Mouse (Mus musculus) erythroblast, embryonic 14.5 days (primary cell): ENCODE results near the gene Tgif1. TPM values are rescaled to one million over a fixed set of nuclear protein-coding genes. Genes with fewer than 3 reads are reported as not detected.

Experiments used
- H3K27me3 ChIP-seq: 2 replicates; pipeline ENCODE4 v1.6.1; 2012; ENCODE audit warnings: inconsistent platforms; ENCODE audit not compliant: control insufficient read depth
- H3K36me3 ChIP-seq: 2 replicates; pipeline ENCODE4 v1.6.1; 2012; ENCODE audit warnings: mild to moderate bottlenecking, inconsistent platforms; ENCODE audit not compliant: control insufficient read depth
- H3K4me1 ChIP-seq: 2 replicates; pipeline ENCODE4 v1.6.1; 2012; ENCODE audit warnings: inconsistent platforms; ENCODE audit not compliant: control insufficient read depth
- H3K4me3 ChIP-seq: replicated peaks from 2 replicates; pipeline ENCODE3; 2012; ENCODE audit warnings: moderate library complexity, mild to moderate bottlenecking, inconsistent platforms
- H3K9me3 ChIP-seq: 2 replicates; pipeline ENCODE4 v1.6.1; 2012; ENCODE audit warnings: low read length, inconsistent platforms, mixed read lengths; ENCODE audit not compliant: control insufficient read depth
- GATA1 ChIP-seq: IDR thresholded peaks from 2 replicates; pipeline ENCODE4 v1.6.1; 2012; ENCODE audit warnings: low read length, inconsistent platforms, mixed read lengths
- TAL1 ChIP-seq: IDR thresholded peaks from 3 replicates; pipeline ENCODE4 v1.6.1; 2012; ENCODE audit warnings: low read length, inconsistent platforms, mixed read lengths
- polyA plus RNA-seq: library from polyadenylated mRNA; stranded (reverse); fragments of >175 nt; gene quantifications from 2 replicates; pipeline ENCODE4 v1.2.3, GENCODE M21; 2012

Tgif1 gene
- polyA plus RNA-seq, 1 experiment = 0.03 TPM

DNA sequence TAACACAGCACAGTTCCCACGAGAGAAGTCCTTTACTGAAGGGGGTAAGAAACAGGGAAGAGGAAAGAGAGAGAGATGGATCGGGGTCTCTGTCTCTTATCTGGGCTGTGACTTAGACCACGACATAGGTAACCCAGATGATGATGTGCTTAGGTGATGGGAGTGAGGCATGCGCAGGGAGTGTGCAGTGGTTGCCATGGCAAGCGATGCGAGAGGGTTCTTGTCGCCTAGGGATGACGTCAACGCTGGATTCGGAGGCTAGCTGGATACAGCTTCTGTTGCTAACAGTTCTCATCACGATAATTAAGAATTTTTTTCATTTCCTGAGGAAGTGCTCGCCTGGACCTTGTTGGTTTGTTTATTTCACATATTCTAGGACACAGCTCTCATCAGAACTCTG is 27.1 kb downstream of the Tgif1 start:
- Histone ChIP-seq H3K36me3 (no peaks in the 10 kb centered on the region), H3K9me3 (no peaks in the 10 kb centered on the region), H3K4me1 (no peaks in the 10 kb centered on the region), H3K27me3 (peaks cover 5% of the 10 kb centered on the region), H3K4me3 (no peak overlapping the region)
- TF ChIP-seq TAL1 (no peak), GATA1 (no peak)

DNA sequence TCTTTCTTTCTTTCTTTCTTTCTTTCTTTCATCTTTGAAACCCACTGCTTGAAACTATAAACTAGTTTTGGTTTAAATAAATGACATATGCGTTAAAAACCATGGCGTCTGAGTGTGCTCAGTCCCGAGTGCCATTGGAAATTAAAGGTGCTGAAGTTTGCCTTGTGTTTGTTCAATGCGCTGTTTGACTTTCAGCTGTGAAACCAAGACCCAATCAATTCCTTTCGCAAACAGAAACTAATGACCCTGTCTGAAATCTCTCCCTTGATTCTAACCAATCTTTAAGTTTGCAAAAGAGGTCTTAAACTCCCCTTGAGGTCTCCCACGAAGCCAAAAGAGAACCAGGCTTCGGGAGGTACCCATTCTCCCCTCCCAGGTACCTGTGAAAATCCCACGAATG is 30.3 kb downstream of the Tgif1 start:
- peaks cover 22% of the 10 kb centered on the region for H3K27me3 ChIP-seq
- H3K4me3 ChIP-seq = no peak overlapping the region
- no peaks in the 10 kb centered on the region for H3K9me3 ChIP-seq
- H3K36me3 ChIP-seq = no peaks in the 10 kb centered on the region
- TF ChIP-seq TAL1 = no peak
- TF ChIP-seq GATA1 = no peak
- H3K4me1 ChIP-seq = no peaks in the 10 kb centered on the region

- Histone ChIP-seq H3K4me1 (no peaks in the 10 kb centered on the region), H3K9me3 (no peaks in the 10 kb centered on the region), H3K4me3 (no peak overlapping the region), H3K36me3 (no peaks in the 10 kb centered on the region), H3K27me3 (peaks cover 37% of the 10 kb centered on the region)
- no peak for TF ChIP-seq TAL1
These were observed 35.4 kb downstream of the Tgif1 start for GRCm38 (mm10) chr17:70817862-70818451.

GRCm38 (mm10) chr17:70815001-70815400 is 38.3 kb downstream of the Tgif1 start:
- Histone ChIP-seq H3K4me1 (no peaks in the 10 kb centered on the region), H3K36me3 (no peaks in the 10 kb centered on the region), H3K27me3 (peaks cover 29% of the 10 kb centered on the region), H3K4me3 (no peak overlapping the region), H3K9me3 (no peaks in the 10 kb centered on the region)
- TF ChIP-seq GATA1 (no peak), TAL1 (no peak)

- Histone ChIP-seq H3K27me3 (no peaks in the 10 kb centered on the region), H3K9me3 (0 out of 2 replicates have a peak, but pooled peaks cover under 1% of the 10 kb centered on the region), H3K4me1 (no peaks in the 10 kb centered on the region), H3K4me3 (no peak overlapping the region), H3K36me3 (no peaks in the 10 kb centered on the region)
- TF ChIP-seq TAL1 (no peak), GATA1 (no peak)
These were observed 42.6 kb downstream of the Tgif1 start for GRCm38 (mm10) chr17:70810795-70811194.

- Histone ChIP-seq H3K4me1 (no peaks in the 10 kb centered on the region), H3K4me3 (no peak overlapping the region), H3K27me3 (no peaks in the 10 kb centered on the region), H3K9me3 (0 out of 2 replicates have a peak, but pooled peaks cover 2% of the 10 kb centered on the region), H3K36me3 (no peaks in the 10 kb centered on the region)
- TF ChIP-seq GATA1 = no peak
- TF ChIP-seq TAL1 = no peak
These were observed 43.6 kb downstream of the Tgif1 start for GRCm38 (mm10) chr17:70809776-70810175.

- no peaks in the 10 kb centered on the region for H3K4me1 ChIP-seq
- H3K36me3 ChIP-seq = no peaks in the 10 kb centered on the region
- TF ChIP-seq TAL1 = no peak
- TF ChIP-seq GATA1 = no peak
- no peak overlapping the region for H3K4me3 ChIP-seq
- H3K9me3 ChIP-seq = 0 out of 2 replicates have a peak, but pooled peaks cover 2% of the 10 kb centered on the region
- no peaks in the 10 kb centered on the region for H3K27me3 ChIP-seq
These were observed 44.5 kb downstream of the Tgif1 start for GRCm38 (mm10) chr17:70808837-70809236.

GRCm38 (mm10) chr17:70807885-70808284 is 45.5 kb downstream of the Tgif1 start:
- Histone ChIP-seq H3K9me3 (0 out of 2 replicates have a peak, but pooled peaks cover 2% of the 10 kb centered on the region), H3K27me3 (no peaks in the 10 kb centered on the region), H3K36me3 (no peaks in the 10 kb centered on the region), H3K4me1 (no peaks in the 10 kb centered on the region), H3K4me3 (no peak overlapping the region)
- TF ChIP-seq GATA1 = no peak
- TF ChIP-seq TAL1 = no peak

GRCm38 (mm10) chr17:70806600-70806999 is 46.7 kb downstream of the Tgif1 start:
- Histone ChIP-seq H3K9me3 (0 out of 2 replicates have a peak, but pooled peaks cover 2% of the 10 kb centered on the region), H3K4me3 (no peak overlapping the region), H3K4me1 (no peaks in the 10 kb centered on the region), H3K36me3 (no peaks in the 10 kb centered on the region), H3K27me3 (no peaks in the 10 kb centered on the region)
- TF ChIP-seq TAL1 (no peak), GATA1 (no peak)

GRCm38 (mm10) chr17:70805866-70806265 is 47.5 kb downstream of the Tgif1 start:
- TF ChIP-seq TAL1 = no peak
- no peak for TF ChIP-seq GATA1
- Histone ChIP-seq H3K4me3 (no peak overlapping the region), H3K4me1 (no peaks in the 10 kb centered on the region), H3K27me3 (no peaks in the 10 kb centered on the region), H3K9me3 (0 out of 2 replicates have a peak, but pooled peaks cover 2% of the 10 kb centered on the region), H3K36me3 (no peaks in the 10 kb centered on the region)
